Mouse (Mus musculus) stomach, postnatal 0 days (tissue): ENCODE measurements at regions not wholly inside any gene's neighbourhood (a gene's known extent, or its start where the extent isn't known, plus 50 kb on each side); places are given as distances from the start of the nearest gene placed in this dataset.

Experiments
- CTCF ChIP-seq: IDR thresholded peaks from 2 replicates; pipeline ENCODE4 v1.5.1; 2016; ENCODE audit warnings: antibody characterized with exemption, low read depth, mild to moderate bottlenecking, moderate library complexity
- EP300 ChIP-seq: optimal IDR thresholded peaks from 2 replicates; pipeline ENCODE3; 2016; ENCODE audit warnings: antibody characterized with exemption

GRCm38 (mm10) chr2:128221055-128221454 lies 95.2 kb downstream of the Bcl2l11 start:
- no peak for TF ChIP-seq CTCF
- TF ChIP-seq EP300, result no peak
